Mouse (Mus musculus) lung, adult 18-20 months (tissue): ENCODE measurements at regions not wholly inside any gene's neighbourhood (a gene's known extent, or its start where the extent isn't known, plus 50 kb on each side); places are given as distances from the start of the nearest gene placed in this dataset.
"Not testable (repeated sequence)": the region's sequence is repeated elsewhere in the genome, so short reads cannot be mapped to it uniquely, and the experiment has no call there.

Experiments used
- DNase-seq, 2 experiments: peaks; one replicate each; pipeline ENCODE4 v3.0.0; 2022; ENCODE audit warnings: mixed read lengths in 2 of 2

GRCm38 (mm10) chr7:73037638-73038037, 337.7 kb upstream of the Rgma start:
- DNase-seq, result no peak

- DNase-seq, result no peak
Measured at GRCm38 (mm10) chr7:73039921-73040320, 335.4 kb upstream of the Rgma start.

- DNase-seq, result no peak
Measured at GRCm38 (mm10) chr7:73044316-73044715, 331.0 kb upstream of the Rgma start.

- DNase-seq, result no peak
Measured at GRCm38 (mm10) chr7:73055891-73056290, 319.4 kb upstream of the Rgma start.

GRCm38 (mm10) chr7:73063556-73063955, 311.8 kb upstream of the Rgma start:
- DNase-seq, result no peak

- DNase-seq, result no peak
Measured at GRCm38 (mm10) chr7:73068534-73068933, 306.8 kb upstream of the Rgma start.

GRCm38 (mm10) chr7:73069352-73069751, 306.0 kb upstream of the Rgma start:
- peak in 1 of 2 experiments; percentile 4 for DNase-seq

- DNase-seq, result not testable (repeated sequence)
Measured at GRCm38 (mm10) chr7:73075391-73075790, 299.9 kb upstream of the Rgma start.

GRCm38 (mm10) chr7:73087496-73088185, 287.7 kb upstream of the Rgma start:
- no peak for DNase-seq

GRCm38 (mm10) chr7:73088321-73088720, 287.0 kb upstream of the Rgma start:
- DNase-seq, result no peak

GRCm38 (mm10) chr7:73091758-73092157, 283.6 kb upstream of the Rgma start:
- no peak for DNase-seq

- DNase-seq, result peak in 1 of 2 experiments; percentile 19
Measured at GRCm38 (mm10) chr7:73094059-73094458, 281.2 kb upstream of the Rgma start.

GRCm38 (mm10) chr7:73118871-73119270, 256.4 kb upstream of the Rgma start:
- peak; percentile 37 to 54 for DNase-seq

GRCm38 (mm10) chr7:73120276-73120675, 255.0 kb upstream of the Rgma start:
- DNase-seq, result no peak

- DNase-seq, result no peak
Measured at GRCm38 (mm10) chr7:73124976-73125375, 250.3 kb upstream of the Rgma start.

- DNase-seq, result no peak
Measured at GRCm38 (mm10) chr7:73125864-73126263, 249.4 kb upstream of the Rgma start.

GRCm38 (mm10) chr7:73135786-73136185, 239.5 kb upstream of the Rgma start:
- peak in 1 of 2 experiments; percentile 28 for DNase-seq

- peak; percentile 36 to 49 for DNase-seq
Measured at GRCm38 (mm10) chr7:73138269-73138668, 237.0 kb upstream of the Rgma start.

- peak in 1 of 2 experiments; percentile 21 for DNase-seq
Measured at GRCm38 (mm10) chr7:73138861-73139493, 236.3 kb upstream of the Rgma start.

- no peak for DNase-seq
Measured at GRCm38 (mm10) chr7:73139901-73140300, 235.4 kb upstream of the Rgma start.

GRCm38 (mm10) chr7:73141167-73141566, 234.1 kb upstream of the Rgma start:
- no peak for DNase-seq

GRCm38 (mm10) chr7:73143902-73144301, 231.4 kb upstream of the Rgma start:
- no peak for DNase-seq

- no peak for DNase-seq
Measured at GRCm38 (mm10) chr7:73144846-73145245, 230.5 kb upstream of the Rgma start.

GRCm38 (mm10) chr7:73147251-73147650, 228.1 kb upstream of the Rgma start:
- DNase-seq, result no peak

GRCm38 (mm10) chr7:73150436-73150835, 224.9 kb upstream of the Rgma start:
- DNase-seq, result no peak
